Mouse (Mus musculus) layer of hippocampus, postnatal 25 days (tissue): ENCODE measurements around the gene Tm7sf3. TPM values are rescaled to one million over a fixed set of nuclear protein-coding genes. Genes with fewer than 3 reads are reported as not detected.
"Not testable (repeated sequence)": the region's sequence is repeated elsewhere in the genome, so short reads cannot be mapped to it uniquely, and the experiment has no call there.

Experiments
- DNase-seq, 2 experiments: peaks; one replicate each; pipeline ENCODE4 v3.0.0; 2022; ENCODE audit warnings: mixed read lengths in 2 of 2, low spot score in 1 of 2; ENCODE audit errors: extremely low spot score in 1 of 2
- total RNA-seq, 2 experiments: library from RNA; stranded (reverse); gene quantifications; 2 replicates each; pipeline ENCODE4 v1.2.3; 2021

Tm7sf3 gene
- total RNA-seq, 2 experiments from 2014 or later, result 42.0 to 44.2 TPM

DNA sequence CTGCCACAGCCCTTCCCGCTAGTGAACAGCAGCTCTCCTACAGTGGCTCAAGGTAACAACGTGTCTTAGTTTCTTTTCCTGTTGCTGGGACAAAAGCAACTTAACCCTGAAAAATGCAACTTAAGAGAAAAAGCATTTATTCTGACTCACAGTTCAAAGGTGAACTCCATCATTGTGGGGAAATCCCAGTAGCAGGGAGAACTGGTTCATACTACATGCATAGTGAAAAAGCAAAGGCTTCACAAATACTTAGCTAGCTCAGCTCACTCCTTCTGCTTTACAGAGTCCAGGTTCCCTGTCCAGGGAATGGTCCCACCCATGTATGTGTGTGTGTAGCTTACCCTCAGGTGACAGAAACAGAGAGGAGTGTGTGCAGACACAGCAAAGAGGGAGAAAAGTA is 26.0 kb downstream of the Tm7sf3 start:
- DNase-seq, result no peak

DNA sequence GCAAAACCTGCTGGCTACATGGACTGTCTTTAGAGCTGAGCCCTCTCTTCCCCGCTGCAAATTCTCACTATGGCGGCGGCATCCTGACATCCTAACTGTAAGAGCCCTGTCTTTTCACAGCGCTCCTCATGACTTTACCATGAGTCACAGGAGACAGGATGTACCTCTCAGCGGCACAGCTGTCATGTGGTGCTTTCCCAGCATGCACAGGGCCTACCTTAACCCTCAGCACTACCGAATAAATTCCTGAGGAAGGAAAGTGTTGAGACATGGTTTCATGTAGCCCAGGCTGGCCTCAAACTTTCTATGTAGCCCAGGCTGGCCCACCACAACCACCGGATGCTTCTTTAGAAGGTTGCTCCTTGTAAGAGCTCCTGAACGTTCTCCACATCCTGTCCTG is 26.7 kb downstream of the Tm7sf3 start:
- DNase-seq, result no peak

DNA sequence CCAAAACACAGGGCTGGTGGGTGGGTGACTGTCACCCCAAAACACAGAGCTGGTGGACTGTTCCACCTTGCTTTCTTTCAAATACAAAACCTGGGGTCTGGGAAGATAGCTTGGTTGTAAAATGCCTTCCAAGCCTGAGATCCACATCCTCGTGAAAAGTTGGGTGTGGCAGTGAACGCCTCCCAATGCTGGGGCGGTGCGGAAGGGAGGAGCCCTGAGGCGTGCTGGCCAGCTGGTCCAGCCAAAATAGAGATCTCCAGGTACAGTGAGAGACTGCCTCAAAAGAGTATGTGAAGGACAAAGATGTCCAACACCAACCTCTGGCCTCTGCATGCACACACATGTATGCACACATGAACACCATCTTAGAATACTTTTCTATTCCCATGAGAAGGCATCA is 28.1 kb downstream of the Tm7sf3 start:
- no peak for DNase-seq

DNA sequence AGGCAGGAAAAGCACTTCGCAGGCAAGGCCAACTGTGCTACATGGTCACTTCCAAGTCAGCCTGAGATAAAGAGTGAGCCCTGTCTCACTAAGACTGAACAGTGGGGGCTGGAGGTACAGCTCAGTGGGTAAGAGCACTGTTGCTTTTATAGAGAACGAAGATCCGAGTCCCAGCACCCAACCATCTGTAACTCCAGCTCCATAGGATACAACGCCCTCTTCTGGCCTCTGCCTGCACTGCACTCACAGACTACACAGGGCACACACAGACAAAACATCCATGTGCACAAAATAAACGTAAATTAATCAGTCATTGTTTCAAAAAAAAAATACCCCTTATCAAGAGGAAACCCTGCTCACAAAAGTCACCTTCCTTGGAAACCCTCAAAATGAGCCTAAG is 28.7 kb downstream of the Tm7sf3 start:
- no peak for DNase-seq

- DNase-seq, result no peak
These were observed 29.9 kb downstream of the Tm7sf3 start for GRCm38 (mm10) chr6:146612736-146613135.

- no peak for DNase-seq
These were observed 30.7 kb downstream of the Tm7sf3 start for GRCm38 (mm10) chr6:146611897-146612296.

DNA sequence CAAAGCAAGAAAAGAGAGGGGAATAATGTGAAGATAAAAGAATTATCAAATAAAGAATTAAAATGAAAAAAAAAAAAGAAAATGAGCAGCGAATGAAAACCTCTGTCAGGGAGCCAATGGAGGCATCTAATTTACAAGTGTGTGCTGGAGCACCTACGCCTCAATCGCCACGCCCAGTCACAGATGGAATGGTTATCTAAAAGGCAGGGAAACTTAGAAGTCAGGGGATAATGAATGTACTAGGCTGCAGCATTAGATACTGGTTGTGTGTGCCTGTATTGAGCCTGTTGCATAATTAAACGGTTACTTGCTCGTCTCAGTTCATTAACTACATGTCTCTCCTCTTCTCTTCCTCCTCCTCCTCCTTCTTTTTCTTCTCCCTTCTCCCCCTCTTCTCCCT is 31.2 kb downstream of the Tm7sf3 start:
- no peak for DNase-seq

- DNase-seq, result no peak
These were observed 39.0 kb downstream of the Tm7sf3 start for GRCm38 (mm10) chr6:146603651-146604050.

DNA sequence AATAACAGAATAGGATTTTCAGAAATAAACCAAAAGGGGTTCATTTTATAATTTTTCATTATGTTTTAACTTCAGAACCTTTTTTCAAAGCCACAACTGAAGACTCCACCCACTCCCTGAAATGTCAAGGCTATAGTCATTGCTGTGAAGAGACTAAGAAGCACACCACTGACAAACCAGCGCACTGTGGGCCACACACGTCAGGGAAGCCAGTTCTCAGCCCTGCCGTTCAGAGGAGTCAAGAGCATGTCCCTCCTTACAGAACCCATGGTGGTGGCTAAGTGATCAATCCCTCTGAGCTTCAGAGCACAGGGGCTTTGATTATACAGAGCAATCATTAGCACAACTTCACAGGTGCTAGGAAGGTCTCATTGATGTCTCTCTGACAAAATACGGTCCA is 40.0 kb downstream of the Tm7sf3 start:
- no peak for DNase-seq

- no peak for DNase-seq
These were observed 57.5 kb downstream of the Tm7sf3 start for GRCm38 (mm10) chr6:146585134-146585533.

GRCm38 (mm10) chr6:146583366-146584046 is 59.1 kb downstream of the Tm7sf3 start:
- no peak for DNase-seq

DNA sequence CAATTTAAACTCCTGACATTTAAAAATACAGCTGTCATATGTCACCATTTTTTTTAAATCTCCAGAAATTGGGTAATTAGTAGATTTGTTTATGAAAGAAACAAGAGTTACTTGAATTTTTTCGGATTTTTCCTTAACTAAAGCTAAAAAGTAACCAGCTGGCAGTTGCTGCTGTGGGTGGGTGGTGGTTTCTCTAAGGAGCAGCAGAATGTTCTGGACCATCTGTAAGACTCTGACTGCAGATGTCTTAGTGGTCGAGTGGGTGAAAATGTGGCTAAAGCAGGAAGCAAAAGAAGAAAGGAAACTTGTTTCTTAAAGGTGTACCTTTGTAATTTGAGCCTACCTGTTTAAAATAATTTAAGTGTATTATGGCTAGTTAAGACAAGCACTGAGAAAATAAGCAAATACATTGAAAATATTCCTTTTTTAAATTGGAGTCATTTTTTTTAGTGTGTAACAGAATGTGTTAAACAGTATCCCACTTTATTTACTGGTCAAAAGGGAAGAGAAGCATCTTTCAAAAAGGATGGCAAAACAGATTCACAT is 62.2 kb downstream of the Tm7sf3 start:
- no peak for DNase-seq

DNA sequence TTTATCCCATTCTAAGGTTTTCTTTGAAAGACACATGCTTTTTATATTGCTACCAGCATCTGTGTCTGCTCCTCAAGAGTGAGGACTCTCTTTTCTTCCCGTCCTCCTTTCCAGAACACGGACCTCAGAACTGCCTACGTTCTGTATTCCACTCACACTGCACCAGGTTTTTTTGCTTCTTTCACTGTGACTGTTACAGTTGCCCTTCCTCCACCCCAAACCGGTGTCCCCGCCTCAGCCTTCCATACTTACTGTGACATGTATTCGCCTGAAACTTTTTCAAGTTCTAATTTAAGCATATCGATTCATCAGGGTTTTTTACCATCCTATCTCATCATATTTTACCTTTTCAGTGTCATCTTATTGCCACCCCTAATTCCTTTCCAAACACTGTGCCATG is 64.0 kb downstream of the Tm7sf3 start:
- DNase-seq, result no peak

- DNase-seq, result peak in 1 of 2 experiments; percentile 57
These were observed 64.5 kb downstream of the Tm7sf3 start for GRCm38 (mm10) chr6:146578111-146578531.

DNA sequence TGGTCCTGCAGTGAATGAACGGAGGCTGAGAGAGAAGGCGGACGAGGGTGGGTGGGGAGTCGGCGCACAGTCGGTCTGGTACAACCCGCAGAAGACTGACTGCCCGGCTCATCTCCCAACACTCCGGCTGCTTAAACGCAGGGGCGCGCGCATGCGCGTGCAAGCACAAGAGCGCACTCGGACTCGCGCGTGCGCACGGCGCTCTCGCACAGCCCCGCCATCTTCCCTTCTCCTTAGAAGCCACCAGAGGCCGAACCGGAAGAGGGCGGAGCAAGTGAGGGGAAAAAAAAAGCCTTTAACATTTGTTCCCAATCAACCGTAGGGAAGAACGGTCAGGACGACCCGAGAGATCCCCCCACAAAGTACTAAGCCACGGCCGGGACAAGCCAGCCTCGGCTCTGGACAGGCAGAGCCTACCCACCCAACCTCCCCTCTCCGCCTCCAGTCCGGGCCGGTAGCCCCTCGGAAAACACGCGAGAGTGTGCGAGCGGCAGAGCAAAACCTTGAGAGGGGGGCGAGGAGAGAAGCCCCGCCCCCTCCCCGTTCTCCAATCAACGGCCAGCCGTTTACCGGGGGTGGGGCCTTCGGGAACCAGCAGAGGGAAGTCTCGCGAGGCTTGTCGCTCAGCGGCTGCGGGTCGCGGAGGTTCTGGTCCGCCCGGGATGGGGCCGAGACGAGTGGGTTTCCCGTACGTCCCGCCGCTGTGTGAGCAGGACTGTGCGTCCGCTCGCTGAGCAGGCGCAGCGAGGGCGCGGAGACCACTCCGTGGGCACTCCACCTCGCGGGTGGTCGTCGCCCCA is 65.1 kb downstream of the Tm7sf3 start, which contains the start of gene Ints13:
TSS of gene Ints13 (minus strand) at position 526 of the 800 bp plus-strand sequence.
- peak; percentile 90 to 91 for DNase-seq

GRCm38 (mm10) chr6:146576903-146577302 is 65.7 kb downstream of the Tm7sf3 start, which contains the start of gene Fgfr1op2:
TSS of gene Fgfr1op2 (plus strand) at chr6:146577203.
- DNase-seq, result no peak

DNA sequence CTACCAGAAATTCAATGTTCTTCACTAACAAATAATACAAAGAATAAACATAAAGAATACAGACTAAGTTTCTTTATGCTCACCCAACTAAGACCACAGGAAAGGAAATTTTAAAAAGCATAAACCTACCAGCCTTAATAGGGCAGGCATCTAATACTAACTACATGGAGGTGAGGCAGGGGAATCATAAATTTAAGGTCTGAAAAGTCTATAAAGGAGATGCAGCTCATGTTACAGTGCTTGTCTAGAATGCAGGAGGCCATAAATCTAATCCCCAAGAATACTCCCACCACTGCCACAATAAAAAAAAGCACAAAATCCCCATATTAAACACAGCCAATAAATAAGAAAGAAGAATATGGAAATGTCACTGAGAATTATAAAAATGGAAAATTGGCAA is 70.6 kb downstream of the Tm7sf3 start:
- DNase-seq, result no peak

- not testable (repeated sequence) for DNase-seq
These were observed 80.2 kb downstream of the Tm7sf3 start for GRCm38 (mm10) chr6:146562461-146562860.
